Mouse (Mus musculus): ENCODE measurements around the gene Vps11.
"Not testable (repeated sequence)": the region's sequence is repeated elsewhere in the genome, so short reads cannot be mapped to it uniquely, and the experiment has no call there.

Vps11 gene

GRCm38 (mm10) chr9:44334396-44335330 is 26.8 kb downstream of the Vps11 start, which contains the start of gene H2afx:
Gene H2afx (plus strand): TSS chr9:44334694.
- DNase-seq (ENCODE audit: low read depth, low spot score), result peak; percentile 99
- Histone ChIP-seq H3K36me3 (ENCODE audit: control insufficient read depth, insufficient read depth, low read length, poor library complexity, severe bottlenecking) (no peaks in the 10 kb centered on the region), H3K27me3 (ENCODE audit: control insufficient read depth, insufficient read depth, low read length, poor library complexity, severe bottlenecking) (no peaks in the 10 kb centered on the region)

GRCm38 (mm10) chr9:44332918-44333638 is 28.4 kb downstream of the Vps11 start:
- Histone ChIP-seq H3K36me3 (ENCODE audit: control insufficient read depth, insufficient read depth, low read length, poor library complexity, severe bottlenecking) (no peaks in the 10 kb centered on the region), H3K27me3 (ENCODE audit: control insufficient read depth, insufficient read depth, low read length, poor library complexity, severe bottlenecking) (no peaks in the 10 kb centered on the region)
- DNase-seq (ENCODE audit: low read depth, low spot score), result no peak

- no peaks in the 10 kb centered on the region for H3K36me3 ChIP-seq (ENCODE audit: control insufficient read depth, insufficient read depth, low read length, poor library complexity, severe bottlenecking)
- no peaks in the 10 kb centered on the region for H3K27me3 ChIP-seq (ENCODE audit: control insufficient read depth, insufficient read depth, low read length, poor library complexity, severe bottlenecking)
- peak; percentile 16 for DNase-seq (ENCODE audit: low read depth, low spot score)
Observed at GRCm38 (mm10) chr9:44330736-44331135, 30.7 kb downstream of the Vps11 start.

GRCm38 (mm10) chr9:44327926-44328325 is 33.5 kb downstream of the Vps11 start:
- Histone ChIP-seq H3K36me3 (ENCODE audit: control insufficient read depth, insufficient read depth, low read length, poor library complexity, severe bottlenecking) (no peaks in the 10 kb centered on the region), H3K27me3 (ENCODE audit: control insufficient read depth, insufficient read depth, low read length, poor library complexity, severe bottlenecking) (no peaks in the 10 kb centered on the region)
- no peak for DNase-seq (ENCODE audit: low read depth, low spot score)

- DNase-seq (ENCODE audit: low read depth, low spot score), result no peak
- Histone ChIP-seq H3K27me3 (ENCODE audit: control insufficient read depth, insufficient read depth, low read length, poor library complexity, severe bottlenecking) (no peaks in the 10 kb centered on the region), H3K36me3 (ENCODE audit: control insufficient read depth, insufficient read depth, low read length, poor library complexity, severe bottlenecking) (no peaks in the 10 kb centered on the region)
Observed at GRCm38 (mm10) chr9:44327064-44327711, 34.3 kb downstream of the Vps11 start.

GRCm38 (mm10) chr9:44326371-44327063 is 35.0 kb downstream of the Vps11 start:
- no peaks in the 10 kb centered on the region for H3K36me3 ChIP-seq (ENCODE audit: control insufficient read depth, insufficient read depth, low read length, poor library complexity, severe bottlenecking)
- no peaks in the 10 kb centered on the region for H3K27me3 ChIP-seq (ENCODE audit: control insufficient read depth, insufficient read depth, low read length, poor library complexity, severe bottlenecking)
- DNase-seq (ENCODE audit: low read depth, low spot score), result peak; percentile 86

GRCm38 (mm10) chr9:44325768-44326370 is 35.6 kb downstream of the Vps11 start, which contains the start of gene Dpagt1:
Gene Dpagt1 (plus strand): TSS chr9:44326019.
- no peak for DNase-seq (ENCODE audit: low read depth, low spot score)
- Histone ChIP-seq H3K36me3 (ENCODE audit: control insufficient read depth, insufficient read depth, low read length, poor library complexity, severe bottlenecking) (no peaks in the 10 kb centered on the region), H3K27me3 (ENCODE audit: control insufficient read depth, insufficient read depth, low read length, poor library complexity, severe bottlenecking) (no peaks in the 10 kb centered on the region)

- DNase-seq (ENCODE audit: low read depth, low spot score); H3K36me3 ChIP-seq (ENCODE audit: control insufficient read depth, insufficient read depth, low read length, poor library complexity, severe bottlenecking); H3K27me3 ChIP-seq (ENCODE audit: control insufficient read depth, insufficient read depth, low read length, poor library complexity, severe bottlenecking): not testable (repeated sequence)
Observed at GRCm38 (mm10) chr9:44325032-44325767, 36.3 kb downstream of the Vps11 start.

GRCm38 (mm10) chr9:44324147-44324546 is 37.3 kb downstream of the Vps11 start:
- H3K36me3 ChIP-seq (ENCODE audit: control insufficient read depth, insufficient read depth, low read length, poor library complexity, severe bottlenecking), result no peaks in the 10 kb centered on the region
- DNase-seq (ENCODE audit: low read depth, low spot score), result peak; percentile 14
- no peaks in the 10 kb centered on the region for H3K27me3 ChIP-seq (ENCODE audit: control insufficient read depth, insufficient read depth, low read length, poor library complexity, severe bottlenecking)

- H3K36me3 ChIP-seq (ENCODE audit: control insufficient read depth, insufficient read depth, low read length, poor library complexity, severe bottlenecking); H3K27me3 ChIP-seq (ENCODE audit: control insufficient read depth, insufficient read depth, low read length, poor library complexity, severe bottlenecking); DNase-seq (ENCODE audit: low read depth, low spot score): not testable (repeated sequence)
Observed at GRCm38 (mm10) chr9:44323656-44324055, 37.8 kb downstream of the Vps11 start.

GRCm38 (mm10) chr9:44320799-44321133 is 40.7 kb downstream of the Vps11 start:
- DNase-seq (ENCODE audit: low read depth, low spot score), result no peak
- Histone ChIP-seq H3K27me3 (ENCODE audit: control insufficient read depth, insufficient read depth, low read length, poor library complexity, severe bottlenecking) (no peaks in the 10 kb centered on the region), H3K36me3 (ENCODE audit: control insufficient read depth, insufficient read depth, low read length, poor library complexity, severe bottlenecking) (no peaks in the 10 kb centered on the region; the same call in 1 of the 2 replicates)

GRCm38 (mm10) chr9:44319887-44320798 is 41.3 kb downstream of the Vps11 start, which contains the start of gene C2cd2l:
Gene C2cd2l (minus strand): TSS chr9:44320285.
- H3K36me3 ChIP-seq (ENCODE audit: control insufficient read depth, insufficient read depth, low read length, poor library complexity, severe bottlenecking), result peaks cover 2% of the 10 kb centered on the region
- no peaks in the 10 kb centered on the region for H3K27me3 ChIP-seq (ENCODE audit: control insufficient read depth, insufficient read depth, low read length, poor library complexity, severe bottlenecking)
- DNase-seq (ENCODE audit: low read depth, low spot score), result peak; percentile 88

All from splenic B cell, adult 2 months (primary cell).